Mouse (Mus musculus): ENCODE results near the gene Kcnh7.

Gene Kcnh7

DNA sequence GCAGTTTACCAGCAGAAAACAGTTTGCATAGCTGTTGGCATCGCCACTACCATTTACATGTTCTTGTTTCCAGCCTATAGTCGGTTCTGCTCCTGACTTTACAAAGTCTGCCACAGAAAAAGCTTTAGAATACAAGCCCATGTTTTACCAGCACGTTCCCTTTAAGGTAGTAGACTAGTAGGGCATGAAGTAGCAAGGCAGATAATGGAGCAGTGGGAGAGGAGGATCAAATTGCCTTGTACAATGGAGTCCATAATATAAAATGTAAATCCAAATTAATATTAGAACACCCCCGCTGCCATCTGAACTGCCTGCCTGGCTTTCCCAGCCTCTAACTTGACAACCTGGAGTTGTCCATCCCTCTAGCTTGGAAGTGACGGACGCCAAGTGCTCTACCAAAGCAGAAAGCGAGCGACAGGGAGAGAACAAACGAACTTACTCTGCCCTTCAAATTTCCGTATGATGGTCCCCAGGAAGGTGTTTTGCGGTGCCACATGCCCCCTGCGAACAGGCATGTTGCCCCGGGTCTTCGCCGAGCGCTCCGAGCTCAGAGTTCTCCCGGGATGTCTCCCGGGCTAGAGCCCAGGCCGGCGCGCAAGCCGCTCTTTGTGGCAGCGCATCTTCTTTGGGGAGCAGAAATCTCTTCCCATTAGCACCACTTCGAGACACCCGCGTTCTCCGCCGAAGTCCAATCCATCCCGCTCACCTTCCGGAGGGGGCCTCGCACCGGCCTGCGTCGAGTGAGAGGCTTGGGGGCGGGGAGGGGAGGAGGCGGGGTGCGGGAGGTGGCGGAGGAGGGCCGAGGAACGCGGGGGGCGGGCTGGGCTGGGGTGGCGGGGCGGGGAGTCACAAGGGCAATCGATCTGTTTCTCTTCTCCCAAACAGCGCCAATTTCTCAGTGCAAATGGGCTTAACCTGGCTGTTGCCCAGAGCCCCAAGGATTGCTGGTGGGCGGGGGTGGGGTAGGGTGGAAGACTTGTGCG is at the start of gene Kcnh7:
Gene Kcnh7 (minus strand): TSS at position 725 of the 983 bp plus-strand sequence.
- DNase-seq (ENCODE audit: low spot score in 2 of 2) = peak; percentile 28 to 35

- DNase-seq (ENCODE audit: low spot score in 2 of 2) = no peak
These were observed 23.3 kb upstream of the Kcnh7 start for GRCm38 (mm10) chr2:63207435-63207834.

DNA sequence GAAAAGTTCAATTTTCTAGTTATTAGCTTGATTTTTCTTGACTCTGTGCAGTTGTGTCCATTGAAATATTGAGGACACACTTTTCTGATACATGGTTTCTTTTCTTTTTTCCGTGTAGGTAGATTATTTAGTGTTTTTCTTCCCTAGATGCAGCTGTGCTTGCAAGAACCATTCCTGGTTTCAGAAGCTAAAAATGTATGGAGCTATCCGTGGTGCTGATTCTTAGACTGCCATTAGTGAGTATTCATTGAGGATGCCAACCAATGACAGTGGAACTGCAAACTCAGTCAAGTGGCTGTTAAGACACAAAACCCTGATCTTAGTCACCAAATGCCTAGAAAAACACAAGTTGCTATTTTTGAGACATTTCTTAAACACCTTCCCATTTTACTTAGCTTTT is 1.9 kb upstream of the Kcnh7 start:
- DNase-seq (ENCODE audit: low spot score in 2 of 2) = no peak

GRCm38 (mm10) chr2:63184551-63185430 is 704 bp upstream of the Kcnh7 start:
- peak; percentile 25 to 35 for DNase-seq (ENCODE audit: low spot score in 2 of 2)

GRCm38 (mm10) chr2:63153701-63154100 is 30.4 kb downstream of the Kcnh7 start:
- DNase-seq (ENCODE audit: low spot score in 2 of 2) = no peak

DNA sequence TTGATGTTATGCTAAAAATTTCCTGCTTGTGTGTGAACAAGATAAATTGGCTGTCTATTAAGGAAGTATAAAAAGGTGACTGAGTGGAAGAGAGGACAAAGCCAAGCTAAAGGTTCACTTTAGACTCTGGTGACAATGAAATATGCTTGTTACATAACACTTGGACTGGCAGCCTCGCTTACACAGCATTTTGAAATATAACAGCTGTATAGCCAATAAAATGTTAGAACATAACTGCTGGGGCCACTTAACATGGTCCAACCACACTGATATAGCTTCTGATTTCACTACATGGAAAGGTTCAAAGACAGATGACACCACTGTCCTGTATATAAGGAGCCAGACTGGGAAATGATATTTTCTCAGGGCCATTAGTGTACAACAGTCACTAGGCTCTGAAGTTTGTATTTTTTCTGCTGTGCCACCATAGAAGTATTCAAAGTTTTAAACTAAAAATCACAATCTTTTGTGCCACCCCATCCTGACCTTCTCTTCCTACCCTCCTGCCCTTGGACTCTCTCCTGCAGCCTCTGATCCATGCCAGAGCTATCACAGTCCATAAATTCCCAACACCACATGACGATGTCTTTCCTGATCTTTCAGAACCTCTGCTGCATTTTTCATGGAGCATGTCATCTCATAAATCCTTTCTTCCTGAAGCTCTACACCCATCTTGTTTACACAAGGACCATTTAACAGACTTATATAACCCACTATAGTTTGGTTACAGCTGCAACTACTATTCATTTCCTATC is 56.1 kb downstream of the Kcnh7 start:
- no peak for DNase-seq (ENCODE audit: low spot score in 2 of 2)

DNA sequence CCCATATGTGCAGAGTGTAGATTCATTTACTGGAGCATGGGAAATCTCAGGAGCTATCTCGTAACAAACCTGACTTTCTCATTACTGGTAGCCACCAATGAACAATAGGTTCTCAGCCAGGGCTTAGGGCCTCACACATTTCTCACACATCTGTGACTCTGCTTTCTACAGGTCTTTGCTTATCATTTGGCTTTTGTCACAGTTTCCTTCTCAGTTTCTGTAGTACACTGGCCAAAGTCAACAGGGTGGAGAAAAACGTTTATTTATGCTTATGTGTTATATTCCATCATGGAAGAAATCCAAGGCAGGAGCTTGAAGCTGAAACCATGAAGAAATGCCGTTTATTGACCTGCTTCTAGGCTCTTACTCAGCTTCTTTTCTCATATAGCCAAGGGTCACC is 63.8 kb downstream of the Kcnh7 start:
- DNase-seq (ENCODE audit: low spot score in 2 of 2) = no peak

DNA sequence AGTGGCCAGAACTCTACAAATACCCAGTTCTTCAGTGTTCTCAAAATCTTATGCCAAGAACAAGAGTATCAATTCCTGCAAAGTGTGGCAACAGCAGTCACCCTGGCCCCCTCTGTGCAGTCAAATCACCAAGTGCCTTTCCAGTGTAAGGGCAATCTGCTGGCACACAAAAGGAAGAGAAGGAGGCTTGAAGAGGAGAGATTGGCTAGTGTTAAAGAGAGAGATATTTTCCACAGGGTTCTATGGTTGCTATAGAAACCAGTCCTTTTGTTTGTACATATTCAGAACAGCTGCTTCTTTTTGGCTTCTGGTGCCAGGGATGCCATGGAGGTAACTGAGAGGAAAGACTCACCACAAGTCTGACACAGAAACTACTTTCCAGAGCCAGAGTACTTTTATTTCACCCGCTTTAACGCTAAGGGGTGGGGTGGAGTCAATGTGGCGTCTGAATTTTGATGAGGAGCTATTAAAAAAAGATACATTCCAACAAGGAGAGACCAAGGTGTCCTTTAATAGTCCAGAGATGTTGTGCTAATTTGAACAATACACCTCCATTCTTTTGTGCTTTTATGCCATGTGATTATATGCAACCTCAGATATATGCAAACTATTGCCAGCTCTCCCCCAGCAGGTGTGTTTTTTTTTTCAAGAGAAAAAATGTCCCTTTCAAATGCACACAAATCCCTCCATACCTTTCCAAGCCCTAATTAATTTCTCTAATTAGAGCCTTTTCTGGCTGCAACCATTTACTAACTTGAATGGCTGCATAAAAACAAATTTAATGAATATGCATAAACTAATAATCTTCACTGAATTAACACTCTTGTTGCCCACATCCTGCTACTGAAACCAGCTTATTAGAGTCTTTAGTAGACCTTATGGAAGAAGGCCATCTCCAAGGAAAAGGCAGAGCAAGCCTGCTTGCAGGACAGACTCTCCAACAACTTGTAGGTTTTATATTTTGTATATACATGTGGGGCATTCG is 66.6 kb downstream of the Kcnh7 start:
- DNase-seq (ENCODE audit: low spot score in 2 of 2) = no peak

- no peak for DNase-seq (ENCODE audit: low spot score in 2 of 2)
These were observed 78.1 kb downstream of the Kcnh7 start for GRCm38 (mm10) chr2:63105971-63106370.

DNA sequence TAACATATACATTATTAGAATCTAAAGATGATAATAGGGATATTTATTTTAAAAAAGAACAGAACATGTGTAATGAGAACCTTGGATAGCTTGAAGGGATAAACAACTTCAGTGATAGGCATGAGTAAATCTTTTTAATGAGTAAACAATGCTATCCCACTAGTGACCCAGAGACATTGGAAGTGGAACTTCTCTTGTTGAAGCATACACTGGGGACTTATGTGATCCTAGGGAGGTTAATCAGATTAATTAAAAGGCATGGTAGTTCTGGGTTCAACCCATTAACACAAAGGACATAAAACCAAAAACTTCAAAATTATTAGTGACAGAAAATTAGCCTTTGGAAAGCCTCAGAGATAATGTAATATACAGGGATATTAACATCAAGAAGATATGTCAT is 84.4 kb downstream of the Kcnh7 start:
- no peak for DNase-seq (ENCODE audit: low spot score in 2 of 2)

DNA sequence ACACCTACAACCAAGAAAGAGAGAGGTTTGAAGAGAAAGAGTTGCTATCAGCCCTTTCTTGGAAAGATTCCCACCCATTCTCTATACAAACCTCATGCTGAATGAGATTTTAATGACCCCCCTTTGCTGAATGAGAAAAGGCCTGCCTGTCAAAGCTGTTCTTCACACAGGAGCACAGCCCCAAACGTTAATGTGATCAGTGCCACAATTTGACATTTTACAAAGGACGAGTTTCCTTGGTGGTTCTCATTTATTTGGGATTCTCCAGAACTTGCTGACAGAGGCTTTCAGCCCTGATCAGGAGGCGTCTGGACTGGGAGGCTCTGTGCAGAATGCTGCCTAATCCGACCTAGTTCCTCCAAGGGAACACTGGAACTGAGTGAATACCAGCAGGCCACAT is 92.3 kb downstream of the Kcnh7 start:
- DNase-seq (ENCODE audit: low spot score in 2 of 2) = no peak

- DNase-seq (ENCODE audit: low spot score in 2 of 2) = no peak
These were observed 93.6 kb downstream of the Kcnh7 start for GRCm38 (mm10) chr2:63090447-63090846.

DNA sequence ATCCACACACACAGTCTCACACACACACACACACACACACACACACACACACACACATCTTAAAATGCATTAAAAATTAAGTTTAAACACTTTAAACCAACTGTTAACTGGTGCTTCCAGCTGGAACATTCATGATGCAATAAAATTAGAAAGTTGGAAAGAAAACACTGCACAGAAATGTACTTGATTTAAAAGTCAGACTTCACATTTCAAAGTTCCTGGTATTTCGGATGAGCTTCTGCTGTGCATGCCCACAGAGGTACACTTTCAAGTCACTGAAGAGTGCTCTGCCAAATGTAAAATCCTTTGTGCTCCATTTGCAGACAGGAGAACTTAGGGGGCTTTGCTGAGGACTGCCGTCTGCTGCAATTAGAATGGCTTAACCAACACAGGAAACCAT is 125.7 kb downstream of the Kcnh7 start:
- no peak for DNase-seq (ENCODE audit: low spot score in 2 of 2)

GRCm38 (mm10) chr2:63049884-63050283 is 134.2 kb downstream of the Kcnh7 start:
- no peak for DNase-seq (ENCODE audit: low spot score in 2 of 2)

DNA sequence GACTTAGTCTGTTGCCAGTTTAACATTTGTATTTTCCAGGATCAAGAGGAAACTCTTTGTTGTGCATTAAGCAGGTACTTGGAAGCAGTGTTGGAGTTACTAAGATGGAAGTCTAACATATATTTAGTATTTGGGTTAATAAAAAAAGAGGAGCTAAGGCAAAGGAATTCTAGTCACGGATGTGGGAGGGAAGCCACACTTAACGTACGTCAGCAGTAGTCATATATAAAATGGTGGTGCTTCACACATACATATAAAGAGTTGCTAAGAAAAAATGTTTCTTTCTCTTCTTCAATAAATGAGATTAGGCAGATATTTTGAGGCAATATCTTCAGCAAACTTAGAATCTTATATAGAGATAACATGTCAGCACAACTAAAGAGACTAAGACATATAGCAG is 144.4 kb downstream of the Kcnh7 start:
- no peak for DNase-seq (ENCODE audit: low spot score in 2 of 2)

DNA sequence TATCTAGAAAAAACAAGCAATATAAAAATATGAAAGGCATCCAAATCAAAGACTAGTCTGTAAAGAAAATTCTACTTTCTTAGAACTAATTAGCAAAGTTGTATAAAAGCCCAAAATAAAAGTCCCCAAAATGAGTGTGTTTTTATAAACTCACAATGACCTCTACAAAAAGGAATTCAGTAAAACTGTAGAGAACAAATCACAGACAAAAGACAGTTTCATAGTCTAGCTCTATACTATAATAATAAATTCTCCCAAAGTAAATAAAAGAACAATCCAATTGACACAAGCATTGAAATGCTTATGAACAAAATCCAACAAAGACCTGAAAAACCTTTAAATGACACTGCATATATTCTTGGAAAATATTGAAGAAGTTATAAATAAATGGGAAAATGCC is 169.2 kb downstream of the Kcnh7 start:
- DNase-seq (ENCODE audit: low spot score in 2 of 2) = no peak

DNA sequence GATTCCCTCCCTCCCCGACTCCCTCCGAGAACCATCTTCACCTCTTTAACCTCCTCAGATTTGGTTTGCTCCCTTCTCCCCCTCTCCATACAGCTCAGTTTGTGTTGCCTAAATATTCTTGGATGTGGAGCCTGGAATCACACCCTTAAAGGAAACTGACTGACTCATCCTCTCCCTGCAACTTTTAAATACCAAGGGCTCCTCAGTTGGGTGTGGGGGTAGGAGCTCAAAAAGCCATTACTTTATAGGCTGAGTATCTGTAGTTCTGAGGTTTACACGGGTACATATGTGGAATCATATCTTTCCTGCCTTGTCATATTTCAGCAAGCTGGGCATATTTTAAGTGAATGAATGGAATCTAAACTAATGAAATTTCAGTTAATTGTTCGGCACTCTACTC is 174.9 kb downstream of the Kcnh7 start:
- no peak for DNase-seq (ENCODE audit: low spot score in 2 of 2)

DNA sequence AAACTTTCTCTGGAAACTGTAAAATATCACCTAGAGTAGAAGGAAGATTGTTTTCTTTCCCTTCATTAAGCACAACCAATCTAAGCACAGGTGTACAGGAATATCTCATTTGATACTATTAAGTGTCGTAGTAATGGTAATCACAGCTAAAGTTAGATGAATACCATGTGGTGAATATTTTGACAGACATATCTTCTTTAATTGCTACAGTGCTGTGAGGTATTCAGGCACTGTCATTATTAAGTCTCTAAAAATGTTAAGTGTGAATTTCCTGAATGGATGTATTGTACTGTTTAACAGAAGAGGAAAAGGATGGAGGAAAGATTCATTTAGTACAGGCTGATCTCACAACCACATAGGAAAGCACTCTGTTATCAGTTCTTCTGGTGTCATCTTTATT is 181.3 kb downstream of the Kcnh7 start:
- DNase-seq (ENCODE audit: low spot score in 2 of 2) = no peak

DNA sequence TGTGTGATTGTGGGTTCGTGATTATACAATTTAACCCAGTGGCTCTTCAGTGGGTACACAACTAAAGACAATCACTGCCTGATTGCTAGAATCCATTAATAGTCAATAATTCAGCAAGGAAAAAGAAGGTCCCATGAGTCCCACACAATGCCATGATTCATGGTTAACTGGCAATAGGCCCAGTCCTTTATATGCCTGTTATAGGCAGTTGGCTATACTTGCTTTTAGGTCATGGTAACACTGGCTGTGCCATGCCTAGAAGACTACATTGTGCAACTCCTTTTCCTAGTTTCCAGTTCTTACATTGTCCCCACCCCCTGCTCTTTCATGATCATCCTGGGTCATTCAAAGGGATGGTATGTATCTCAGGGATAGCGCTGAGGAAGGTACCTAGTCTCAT is 186.4 kb downstream of the Kcnh7 start:
- DNase-seq (ENCODE audit: low spot score in 2 of 2) = no peak

DNA sequence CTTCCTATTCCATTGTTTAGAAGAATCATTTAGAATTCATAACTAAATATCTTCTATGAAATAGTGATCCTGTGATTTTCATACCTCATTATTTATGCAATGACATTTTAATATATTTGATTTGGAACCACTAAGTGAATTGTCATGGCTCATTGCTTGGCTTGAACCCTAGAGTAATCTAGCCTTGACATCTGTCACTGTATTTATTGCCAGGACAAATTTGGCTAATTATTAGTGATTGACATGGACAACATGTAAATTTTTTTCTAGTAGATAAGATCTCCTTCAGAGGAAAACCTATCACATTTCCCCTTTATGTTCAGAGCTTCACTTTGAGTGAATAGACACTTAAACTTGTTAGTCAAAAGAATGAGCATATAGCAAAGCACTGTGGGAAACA is 195.5 kb downstream of the Kcnh7 start:
- DNase-seq (ENCODE audit: low spot score in 2 of 2) = no peak

GRCm38 (mm10) chr2:62983936-62984335 is 200.2 kb downstream of the Kcnh7 start:
- no peak for DNase-seq (ENCODE audit: low spot score in 2 of 2)

Measured in frontal cortex, postnatal 14 days (tissue).